Mouse (Mus musculus) ES-Bruce4 (cell line): ENCODE measurements around the gene Cbarp.

Experiments used
- CTCF ChIP-seq: IDR thresholded peaks from one replicate; pipeline ENCODE4 v1.8.1; 2011; ENCODE audit warnings: low read depth, low read length
- EP300 ChIP-seq: IDR thresholded peaks from 2 replicates; pipeline ENCODE4 v1.6.1; 2011; ENCODE audit warnings: low read depth, low read length; ENCODE audit not compliant: insufficient read depth

GRCm38 (mm10) chr10:80103032-80103431, 37.6 kb downstream of the Cbarp start:
- TF ChIP-seq EP300 = no peak
- no peak for TF ChIP-seq CTCF
